Mouse (Mus musculus) left cerebral cortex, adult 6 months (tissue): ENCODE results near the gene Olfr1497. TPM values are rescaled to one million over a fixed set of nuclear protein-coding genes. Genes with fewer than 3 reads are reported as not detected.

ENCODE experiments used
- long read RNA-seq, 2 experiments: library from polyadenylated mRNA; unstranded; transcript quantifications; one replicate each; pipeline ENCODE4 v2.0.0; 2019 to 2020
- polyA plus RNA-seq: library from polyadenylated mRNA; unstranded; fragments of <200 nt; fragmentation: Nextera tagmentation; gene quantifications from 2 replicates; pipeline ENCODE4 v1.2.3, GENCODE M21; 2021

Gene Olfr1497
- polyA plus RNA-seq, result not detected in 2 replicates
- long read RNA-seq, experiment 1, result 0 reads
- long read RNA-seq, experiment 2, result 0 reads

GRCm38 (mm10) chr19:13798102-13798501 lies at the start of gene Olfr1497:
Gene Olfr1497, minus strand, starts transcription at chr19:13798202.

DNA sequence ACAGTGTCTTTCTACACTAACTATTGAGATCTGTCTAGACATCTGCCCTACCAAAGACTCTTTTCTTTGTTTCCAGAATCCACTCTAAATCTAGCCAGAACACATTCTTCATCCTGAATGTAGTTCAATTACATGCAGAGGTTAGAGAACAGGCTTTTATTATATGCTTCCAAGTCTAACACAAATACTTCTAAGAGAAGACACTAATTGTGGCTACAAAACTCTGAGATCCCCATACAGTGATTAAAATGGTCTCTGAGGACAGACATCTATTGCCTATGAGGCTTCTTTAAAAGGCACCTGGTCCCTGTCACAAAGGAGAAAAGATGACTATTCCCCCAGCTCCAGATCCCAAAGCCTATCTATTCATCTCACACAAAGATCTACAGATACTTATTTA lies 32.4 kb upstream of the Olfr1497 start, which contains the start of gene Olfr1500:
TSS of gene Olfr1500 (minus strand) at position 101 of the 400 bp plus-strand sequence.

DNA sequence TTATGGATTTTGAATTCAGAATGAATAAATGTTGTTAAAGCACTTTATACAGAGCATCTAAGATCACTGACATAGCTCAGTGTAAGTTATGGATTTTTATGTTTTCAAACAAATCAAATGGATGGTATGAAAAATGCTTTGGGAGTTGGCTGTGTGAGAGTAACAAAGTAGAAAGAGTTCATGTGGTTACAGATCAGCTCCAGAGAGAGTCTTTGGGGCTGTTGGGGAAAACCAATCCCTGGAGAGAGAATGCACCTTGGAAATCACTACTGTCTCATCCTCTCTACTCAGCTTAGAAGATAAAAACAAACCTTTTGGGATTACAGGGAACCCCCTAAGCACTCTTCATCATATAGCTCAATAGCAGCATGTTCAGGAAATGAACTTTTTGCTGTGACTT lies 21.3 kb upstream of the Olfr1497 start, which contains the start of gene Olfr1499:
TSS of gene Olfr1499 (minus strand) at position 101 of the 400 bp plus-strand sequence.

GRCm38 (mm10) chr19:13777578-13777977 lies 20.4 kb downstream of the Olfr1497 start, which contains the start of gene Olfr1496:
Gene Olfr1496, plus strand, starts transcription at chr19:13777878.

DNA sequence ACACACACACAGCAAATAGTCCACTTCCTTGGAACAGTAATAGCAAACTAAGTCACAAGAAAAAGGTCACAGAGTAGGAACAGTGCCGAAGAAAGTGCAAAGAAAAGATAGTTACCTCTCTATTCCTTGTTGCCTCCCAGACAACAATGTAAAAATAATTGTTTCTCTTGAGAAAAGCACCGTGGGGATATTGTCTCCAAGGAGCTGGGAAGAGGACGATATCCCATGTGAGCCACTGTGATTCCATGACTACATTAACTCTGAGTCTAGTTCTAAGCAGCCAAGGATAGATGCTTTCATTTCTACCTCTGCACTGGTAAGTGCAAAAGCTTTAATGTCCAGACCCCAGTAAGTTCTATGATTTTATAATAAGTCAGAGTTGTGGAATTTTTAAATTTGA lies 33.7 kb downstream of the Olfr1497 start, which contains the start of gene Olfr1495:
TSS of gene Olfr1495 (plus strand) at position 301 of the 400 bp plus-strand sequence.

Other genes starting within 250 kb of the Olfr1497 start
- not detected in 2 replicates for gene Olfr1484, start 214.7 kb downstream of the Olfr1497 start, polyA plus RNA-seq
- gene Olfr1487, start 180.8 kb downstream of the Olfr1497 start, polyA plus RNA-seq, result not detected in 2 replicates
- gene Olfr1489, start 166.6 kb downstream of the Olfr1497 start, polyA plus RNA-seq, result 0.04 TPM in 1 of 2 replicates, not detected in the other
- gene Olfr1490, start 147.1 kb downstream of the Olfr1497 start, polyA plus RNA-seq, result not detected in 2 replicates
- not detected in 2 replicates for gene Olfr1491, start 100.9 kb downstream of the Olfr1497 start, polyA plus RNA-seq
- gene Olfr1493-ps1, start 74.9 kb downstream of the Olfr1497 start, polyA plus RNA-seq, result not detected in 2 replicates
- not detected in 2 replicates for gene Olfr1494, start 58.5 kb downstream of the Olfr1497 start, polyA plus RNA-seq
- not detected in 2 replicates for gene Olfr1495, start 33.6 kb downstream of the Olfr1497 start, polyA plus RNA-seq
- not detected in 2 replicates for gene Olfr1496, start 20.3 kb downstream of the Olfr1497 start, polyA plus RNA-seq
- gene Olfr1499, start 21.2 kb upstream of the Olfr1497 start, polyA plus RNA-seq, result not detected in 2 replicates
- not detected in 2 replicates for gene Olfr1500, start 32.3 kb upstream of the Olfr1497 start, polyA plus RNA-seq
- gene Olfr1501, start 52.5 kb upstream of the Olfr1497 start, polyA plus RNA-seq, result not detected in 2 replicates
- gene Olfr1502, start 63.6 kb upstream of the Olfr1497 start, polyA plus RNA-seq, result not detected in 2 replicates
- gene Olfr1504, start 99.7 kb upstream of the Olfr1497 start, polyA plus RNA-seq, result not detected in 2 replicates
- gene Olfr1505, start 115.3 kb upstream of the Olfr1497 start, polyA plus RNA-seq, result not detected in 2 replicates